Mouse (Mus musculus): Measurements from ENCODE around the gene Afdn. TPM values are rescaled to one million over a fixed set of nuclear protein-coding genes. Genes with fewer than 3 reads are reported as not detected.
"Not testable (repeated sequence)": the region's sequence is repeated elsewhere in the genome, so short reads cannot be mapped to it uniquely, and the experiment has no call there.

Gene Afdn
- total RNA-seq, 4 experiments from 2014 or later, result 99.9 to 115 (median 109) TPM

GRCm38 (mm10) chr17:13768531-13768930 lies 8.2 kb downstream of the Afdn start:
- DNase-seq (ENCODE audit: low spot score in 2 of 2), result no peak

GRCm38 (mm10) chr17:13769256-13769655 lies 8.9 kb downstream of the Afdn start:
- DNase-seq (ENCODE audit: low spot score in 2 of 2), result no peak

DNA sequence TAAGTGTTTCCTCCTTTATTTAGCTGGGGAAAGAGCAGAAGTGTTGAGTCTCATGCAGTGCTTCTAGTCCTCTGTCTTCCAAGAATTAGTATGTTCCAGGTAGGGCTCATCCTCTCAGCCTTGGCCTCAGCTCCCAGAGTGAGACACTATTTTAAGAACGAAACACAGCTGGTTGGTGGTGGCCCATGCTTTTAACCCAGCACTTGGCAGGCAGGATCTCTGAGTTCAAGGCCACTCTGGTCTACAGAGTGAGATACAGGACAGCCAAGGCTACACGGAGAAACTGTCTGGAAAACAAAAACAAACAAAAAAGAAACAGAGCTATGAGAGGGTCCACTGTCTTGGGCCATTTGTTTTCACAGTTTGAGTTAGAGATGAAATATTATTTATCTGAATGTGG lies 17.3 kb downstream of the Afdn start:
- no peak for DNase-seq (ENCODE audit: low spot score in 2 of 2)

- no peak for DNase-seq (ENCODE audit: low spot score in 2 of 2)
Measured at GRCm38 (mm10) chr17:13778865-13779264, 18.5 kb downstream of the Afdn start.

DNA sequence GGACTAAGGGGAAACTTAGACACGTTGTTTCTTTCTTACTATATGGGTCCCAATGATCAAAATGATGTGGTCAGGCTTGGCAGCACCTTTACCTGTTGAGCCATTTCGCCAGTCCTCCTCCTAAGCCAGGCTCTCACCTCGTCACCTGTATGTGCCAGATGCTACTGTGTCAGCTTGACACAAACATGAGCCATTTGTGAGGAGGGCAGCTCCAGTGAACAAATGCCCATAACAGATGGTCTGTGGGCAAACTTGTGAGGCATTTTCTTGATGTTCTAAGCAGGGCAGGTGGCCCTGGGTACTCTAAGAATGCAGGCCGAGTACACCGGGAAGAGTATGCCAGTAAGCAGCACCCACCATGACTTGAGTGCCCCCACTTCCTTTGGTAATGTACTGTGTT lies 21.6 kb downstream of the Afdn start:
- DNase-seq (ENCODE audit: low spot score in 2 of 2), result no peak

GRCm38 (mm10) chr17:13783469-13783868 lies 23.1 kb downstream of the Afdn start:
- DNase-seq (ENCODE audit: low spot score in 2 of 2), result no peak

DNA sequence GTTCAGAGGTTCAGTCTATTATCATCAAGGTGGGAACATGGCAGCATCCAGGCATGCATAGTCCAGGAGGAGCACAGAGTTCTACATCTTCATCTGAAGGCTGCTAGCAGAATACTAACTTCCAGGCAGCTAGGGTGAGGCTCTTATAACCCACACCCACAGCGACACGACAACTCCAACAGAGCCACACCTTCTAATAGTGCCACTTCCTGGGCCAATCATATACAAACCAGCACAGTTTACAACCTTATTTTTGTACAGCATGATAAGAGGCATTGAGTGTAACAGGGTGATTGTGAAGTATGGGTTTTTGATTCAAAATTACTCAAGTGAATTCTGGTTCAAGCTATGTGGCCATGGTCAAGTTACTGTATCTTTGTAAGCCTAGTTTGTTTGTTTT lies 29.7 kb downstream of the Afdn start:
- DNase-seq (ENCODE audit: low spot score in 2 of 2), result not testable (repeated sequence)

DNA sequence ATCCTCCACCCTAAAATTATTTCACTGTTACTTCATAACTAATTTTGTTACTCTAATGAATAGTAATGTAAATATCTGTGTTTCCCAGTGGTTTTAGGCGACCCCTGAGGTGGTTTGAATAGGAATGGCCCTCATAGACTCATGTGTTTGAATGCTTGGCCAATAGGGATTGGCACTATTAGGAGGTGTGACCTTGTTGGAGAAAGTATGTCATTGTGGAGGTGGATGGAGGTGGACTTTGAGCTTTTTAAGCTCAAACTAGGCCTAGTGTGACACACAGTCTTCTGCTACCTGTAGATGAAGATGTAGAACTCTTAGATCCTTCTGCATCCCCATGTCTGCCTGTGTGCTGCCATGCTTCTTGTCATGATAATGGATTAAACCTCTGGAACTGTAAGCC lies 37.4 kb downstream of the Afdn start:
- no peak for DNase-seq (ENCODE audit: low spot score in 2 of 2)

DNA sequence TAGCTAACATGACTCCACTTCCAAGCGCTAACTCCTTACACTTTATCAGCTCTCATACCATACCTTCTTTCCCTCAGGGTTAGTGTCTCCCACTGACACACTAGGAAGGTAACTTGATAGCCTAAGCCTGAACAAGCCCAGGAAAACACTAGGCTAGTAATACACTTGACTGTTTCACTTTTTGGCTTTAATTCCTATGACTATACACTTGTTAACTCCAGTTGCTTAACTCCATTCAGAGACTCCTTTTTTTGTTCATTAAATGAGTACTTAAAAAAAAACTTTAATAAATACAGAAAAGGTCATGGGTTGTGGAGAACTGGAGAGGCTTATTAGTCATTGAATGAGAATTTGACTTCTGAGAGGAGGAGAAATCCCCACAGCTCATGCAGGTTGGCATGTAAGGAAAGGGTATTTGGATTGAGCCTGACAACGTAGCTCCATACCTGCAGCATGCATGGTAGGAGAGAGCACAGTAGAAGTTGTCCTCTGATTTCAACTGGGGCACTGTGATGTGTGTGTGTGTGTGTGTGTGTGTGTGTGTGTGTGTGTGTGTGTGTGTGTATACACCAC lies 42.6 kb downstream of the Afdn start:
- no peak for DNase-seq (ENCODE audit: low spot score in 2 of 2)

DNA sequence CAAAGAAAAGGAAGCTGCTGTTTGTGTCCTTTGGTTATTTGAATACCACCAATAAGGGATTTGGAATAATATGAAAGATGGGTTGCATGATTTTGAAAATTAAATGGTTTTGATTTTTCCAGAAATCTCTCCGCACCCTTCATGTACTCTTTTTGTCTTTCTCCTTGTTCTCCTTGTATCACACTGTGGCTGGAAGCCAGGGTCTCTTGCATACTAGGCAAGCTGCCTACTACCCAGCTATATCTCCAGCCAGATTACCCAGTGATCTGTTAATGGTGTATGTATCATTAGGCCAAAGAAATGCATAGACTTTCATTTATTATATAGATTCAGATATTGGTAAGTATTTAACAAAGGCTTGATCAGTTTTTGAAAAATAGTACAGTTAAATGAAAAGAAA lies 45.7 kb downstream of the Afdn start:
- DNase-seq (ENCODE audit: low spot score in 2 of 2), result no peak

- no peak for DNase-seq (ENCODE audit: low spot score in 2 of 2)
Measured at GRCm38 (mm10) chr17:13817789-13818188, 57.5 kb downstream of the Afdn start.

DNA sequence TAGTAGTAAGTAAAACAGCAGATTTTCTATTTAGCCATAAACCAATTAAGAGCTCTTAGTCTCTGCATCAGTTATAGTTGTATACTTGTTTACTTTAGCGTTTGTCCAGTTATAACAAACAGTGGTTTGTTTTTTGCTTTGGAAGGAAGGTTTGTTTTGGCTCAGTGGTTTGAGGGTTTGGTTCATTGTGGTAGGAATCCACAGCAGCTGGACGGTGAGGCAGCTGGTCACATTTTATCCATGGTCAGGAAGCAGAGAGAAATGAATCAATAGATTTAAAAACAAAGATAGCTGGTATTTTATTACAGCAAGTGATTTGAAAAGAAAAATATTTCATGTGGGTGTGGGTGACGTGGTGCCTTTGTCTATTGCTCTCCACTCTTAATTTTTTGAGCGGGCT lies 59.0 kb downstream of the Afdn start:
- no peak for DNase-seq (ENCODE audit: low spot score in 2 of 2)

DNA sequence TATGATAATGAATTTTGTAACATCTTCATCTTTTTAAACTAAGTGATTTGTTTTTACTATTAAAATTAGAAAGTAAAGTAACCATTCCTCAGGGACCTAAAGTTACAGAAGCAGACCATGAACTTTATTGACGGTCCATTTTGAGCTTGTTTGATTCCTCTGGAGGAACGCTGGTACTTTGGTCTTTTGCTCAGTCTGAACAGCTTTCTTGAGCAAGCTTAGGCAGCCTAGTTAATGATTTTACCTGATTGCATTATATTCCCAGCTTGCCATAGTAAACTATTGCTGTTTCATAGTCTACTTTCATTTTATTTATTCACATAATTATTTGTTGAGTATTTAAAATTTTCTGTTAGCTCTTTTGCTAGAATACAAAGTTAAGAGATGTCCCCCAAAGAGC lies 60.3 kb downstream of the Afdn start:
- no peak for DNase-seq (ENCODE audit: low spot score in 2 of 2)

DNA sequence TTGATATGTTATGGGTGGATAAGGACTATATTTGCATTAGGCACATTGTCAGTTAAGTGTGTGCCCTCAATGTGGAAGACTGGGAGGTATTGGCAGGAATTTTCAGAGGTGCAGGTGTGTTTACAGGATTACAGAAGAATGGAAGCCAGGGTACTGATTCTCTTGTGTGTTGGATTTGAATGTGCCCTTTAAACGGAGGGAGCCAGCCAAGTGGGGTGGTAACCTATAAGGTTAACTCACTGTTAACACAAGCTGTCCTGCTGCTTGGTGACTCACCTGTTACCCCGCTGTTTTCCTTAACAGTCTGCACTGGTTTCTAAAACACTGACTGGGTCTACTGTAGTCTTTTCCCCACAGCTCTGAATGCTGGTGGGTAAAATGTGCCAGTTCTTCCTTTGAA lies 65.1 kb downstream of the Afdn start:
- no peak for DNase-seq (ENCODE audit: low spot score in 2 of 2)

GRCm38 (mm10) chr17:13830234-13830633 lies 69.9 kb downstream of the Afdn start:
- no peak for DNase-seq (ENCODE audit: low spot score in 2 of 2)

- DNase-seq (ENCODE audit: low spot score in 2 of 2), result no peak
Measured at GRCm38 (mm10) chr17:13830636-13831341, 70.5 kb downstream of the Afdn start.

- no peak for DNase-seq (ENCODE audit: low spot score in 2 of 2)
Measured at GRCm38 (mm10) chr17:13835876-13836275, 75.5 kb downstream of the Afdn start.

GRCm38 (mm10) chr17:13850175-13850574 lies 89.8 kb downstream of the Afdn start:
- DNase-seq (ENCODE audit: low spot score in 2 of 2), result no peak

DNA sequence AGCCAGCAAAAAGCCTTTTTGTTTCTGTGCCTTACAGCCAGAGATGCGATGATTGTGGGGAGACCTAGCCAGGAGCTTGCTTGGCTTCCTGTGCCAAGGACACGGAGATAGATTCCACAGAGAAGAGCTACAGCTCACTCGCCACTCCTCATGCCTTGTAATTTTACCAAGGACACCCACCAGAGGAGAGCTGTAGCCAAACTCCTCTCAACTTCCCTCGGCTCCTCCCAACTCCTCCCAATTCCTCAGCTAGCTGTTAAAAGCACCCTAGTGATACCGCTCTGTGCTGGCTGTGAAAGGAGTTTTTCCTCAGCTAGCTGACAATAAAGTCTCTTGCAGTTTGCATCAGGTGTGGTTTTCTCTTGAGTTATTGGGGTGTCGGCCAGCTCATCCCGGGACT lies 93.5 kb downstream of the Afdn start:
- not testable (repeated sequence) for DNase-seq (ENCODE audit: low spot score in 2 of 2)

DNA sequence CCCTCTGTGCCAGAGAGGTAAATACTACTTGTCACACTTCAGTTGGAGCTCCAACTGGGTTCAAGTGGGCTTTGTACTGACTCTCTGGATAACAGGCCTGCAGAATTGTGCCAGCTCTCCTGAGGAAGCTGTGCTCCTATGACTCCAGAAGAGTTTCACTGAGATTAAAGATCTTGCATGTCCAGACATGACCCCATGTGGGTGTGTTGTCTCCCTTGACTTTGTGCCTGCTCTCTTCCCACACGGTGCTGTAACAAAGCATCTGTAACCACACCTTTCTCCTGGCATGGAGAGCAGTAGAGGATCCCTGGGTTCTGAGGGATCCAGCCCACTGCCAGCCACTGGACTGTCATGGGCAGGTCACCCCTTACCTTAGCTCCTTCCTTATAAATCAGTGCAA lies 95.1 kb downstream of the Afdn start:
- no peak for DNase-seq (ENCODE audit: low spot score in 2 of 2)

DNA sequence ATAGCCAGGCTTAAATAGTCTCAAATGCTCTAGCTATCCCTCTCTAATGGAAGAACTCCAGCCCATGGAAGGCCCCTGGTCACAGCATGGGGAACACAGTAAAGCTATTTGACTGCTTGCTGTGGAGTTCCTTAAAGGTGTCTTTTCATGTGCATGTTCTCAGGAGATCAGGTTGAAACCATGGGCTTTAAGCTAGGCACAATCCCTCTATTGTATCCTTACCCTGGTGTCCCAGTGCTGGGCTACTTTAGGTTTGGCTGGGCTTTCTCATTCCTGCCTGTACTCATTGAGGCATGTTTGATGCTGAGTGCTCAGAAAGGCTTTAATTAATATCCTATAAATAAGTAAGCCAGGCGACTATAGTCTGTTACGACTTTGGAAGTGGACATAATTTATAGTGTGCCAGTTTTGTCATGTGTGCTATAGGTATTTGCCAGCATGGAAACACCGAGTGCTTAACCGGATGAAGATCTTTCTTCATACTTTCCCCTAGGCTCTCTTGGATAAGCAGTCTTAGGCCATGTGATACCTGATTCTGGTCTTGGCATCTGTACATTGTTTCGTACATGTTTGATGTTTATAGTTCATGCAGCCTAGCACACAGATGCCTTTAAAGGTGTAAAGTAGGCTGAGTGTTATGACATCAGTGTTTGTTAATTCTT lies 96.2 kb downstream of the Afdn start:
- no peak for DNase-seq (ENCODE audit: low spot score in 2 of 2)

DNA sequence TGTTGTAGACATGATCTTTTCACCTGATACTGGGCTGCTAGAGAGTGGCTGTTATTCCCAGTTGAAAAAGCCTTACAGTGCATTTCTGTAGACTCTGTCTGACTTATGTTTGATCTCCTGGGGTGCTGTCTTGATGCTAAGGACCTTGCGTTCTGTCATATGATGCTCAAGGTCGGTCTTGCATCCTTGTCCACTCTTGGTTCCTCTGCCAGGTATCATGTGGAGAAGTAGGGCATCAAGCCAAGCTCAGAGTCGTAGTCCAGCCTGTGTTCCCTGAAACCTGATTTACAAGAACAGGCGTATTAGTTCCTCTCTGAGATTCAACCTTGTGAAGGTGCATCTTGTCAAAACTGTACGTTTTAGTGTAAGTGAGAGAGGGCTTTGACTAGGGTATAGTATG lies 105.0 kb downstream of the Afdn start:
- no peak for DNase-seq (ENCODE audit: low spot score in 2 of 2)

- no peak for DNase-seq (ENCODE audit: low spot score in 2 of 2)
Measured at GRCm38 (mm10) chr17:13866951-13867351, 106.6 kb downstream of the Afdn start.
